Mouse (Mus musculus) frontal cortex, postnatal 10 days (tissue): ENCODE measurements at regions not wholly inside any gene's neighbourhood (a gene's known extent, or its start where the extent isn't known, plus 50 kb on each side); places are given as distances from the start of the nearest gene placed in this dataset.

ENCODE experiments used
- DNase-seq, 2 experiments: peaks; one replicate each; pipeline ENCODE4 v3.0.0; 2022; ENCODE audit warnings: low spot score in 2 of 2, mixed read lengths in 1 of 2

- no peak for DNase-seq
These were observed 202.7 kb downstream of the Gm16223 start for GRCm38 (mm10) chr5:42270286-42271076.

- peak in 1 of 2 experiments; percentile 18 for DNase-seq
These were observed 204.2 kb downstream of the Gm16223 start for GRCm38 (mm10) chr5:42272001-42272400.

DNA sequence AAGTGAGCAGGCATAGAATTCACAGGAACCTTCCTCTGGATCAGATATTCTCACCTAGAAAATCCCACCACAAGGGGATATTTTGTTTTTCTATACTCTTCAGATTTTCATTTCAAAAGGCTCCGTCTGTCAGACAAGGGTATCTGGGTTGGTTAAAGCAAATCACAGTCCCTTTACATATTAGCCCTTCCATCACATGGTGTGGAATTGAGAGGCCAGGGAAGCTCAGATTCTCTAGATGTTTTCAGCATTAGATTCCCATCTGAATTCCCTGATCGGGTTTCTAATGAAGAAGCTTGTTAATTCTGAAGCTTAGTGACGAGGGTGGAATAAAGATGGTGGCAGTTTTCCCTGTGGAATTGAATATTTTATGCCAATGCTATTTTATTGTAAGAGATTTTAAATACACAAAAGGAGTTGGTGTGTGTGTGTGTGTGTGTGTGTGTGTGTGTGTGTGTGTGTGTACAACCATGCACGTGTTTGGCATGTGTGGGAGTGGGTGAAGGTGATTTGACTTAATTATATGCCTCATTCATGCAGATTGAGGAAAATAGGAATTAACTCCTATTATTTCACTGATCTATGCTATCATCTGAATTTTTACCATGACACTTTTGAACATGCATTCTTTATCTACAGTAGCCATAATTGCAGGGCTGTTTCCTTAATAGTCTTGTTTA is 211.0 kb downstream of the Gm16223 start:
- DNase-seq, result no peak
